Mouse (Mus musculus) T-helper 2 cell (primary cell): ENCODE results near the gene Pcdh15.

ENCODE experiments used
- in situ Hi-C: fragments of 300-600 bp; cut with MboI, MseI; formaldehyde crosslinking; loops from one replicate; pipeline ENCODE4 v1.15.1; 2025; ENCODE audit warnings: high pct_unique_total_duplicates

The Pcdh15 gene

GRCm38 (mm10) chr10:73821657-73822583 is 722.8 kb downstream of the Pcdh15 start:
- in situ Hi-C loops, result no loop called here

- in situ Hi-C loops, result no loop called here
Measured at GRCm38 (mm10) chr10:73823214-73823613, 724.1 kb downstream of the Pcdh15 start.

GRCm38 (mm10) chr10:73826354-73826753 is 727.2 kb downstream of the Pcdh15 start:
- in situ Hi-C loops, result no loop called here

GRCm38 (mm10) chr10:73828781-73829180 is 729.6 kb downstream of the Pcdh15 start:
- in situ Hi-C loops, result no loop called here

GRCm38 (mm10) chr10:73844998-73845397 is 745.9 kb downstream of the Pcdh15 start:
- in situ Hi-C loops, result no loop called here

- in situ Hi-C loops, result no loop called here
Measured at GRCm38 (mm10) chr10:73862181-73862580, 763.0 kb downstream of the Pcdh15 start.

GRCm38 (mm10) chr10:73878055-73878728 is 779.0 kb downstream of the Pcdh15 start:
- in situ Hi-C loops, result no loop called here

- in situ Hi-C loops, result no loop called here
Measured at GRCm38 (mm10) chr10:73878729-73879067, 779.6 kb downstream of the Pcdh15 start.

DNA sequence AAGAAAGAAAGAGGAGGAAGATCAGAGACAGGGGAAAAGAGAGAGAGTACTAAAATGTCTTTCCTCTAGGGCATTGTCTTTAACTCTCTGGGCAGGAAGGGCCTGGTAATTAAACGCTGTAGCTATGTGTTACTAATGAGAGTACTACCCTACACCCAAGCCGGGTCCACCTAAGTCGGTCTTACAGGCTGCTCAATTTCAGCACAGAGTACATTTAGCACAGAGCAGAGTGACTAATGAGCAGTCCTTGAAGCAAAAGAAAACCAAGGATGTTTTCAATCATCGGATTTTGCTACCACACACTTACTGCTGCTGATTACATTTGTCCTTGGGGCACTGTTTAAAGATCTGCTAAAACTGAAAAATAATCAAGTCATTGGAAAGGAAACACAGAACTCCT is 788.6 kb downstream of the Pcdh15 start:
- in situ Hi-C loops, result loop anchor here (10.0 kb wide), 1 partner anchor 957 kb away; no protein-coding TSS in a partner anchor

GRCm38 (mm10) chr10:73892251-73892650 is 793.1 kb downstream of the Pcdh15 start:
- in situ Hi-C loops, result no loop called here

- in situ Hi-C loops, result no loop called here
Measured at GRCm38 (mm10) chr10:73896086-73896607, 797.0 kb downstream of the Pcdh15 start.

- in situ Hi-C loops, result no loop called here
Measured at GRCm38 (mm10) chr10:73899165-73899564, 800.0 kb downstream of the Pcdh15 start.

DNA sequence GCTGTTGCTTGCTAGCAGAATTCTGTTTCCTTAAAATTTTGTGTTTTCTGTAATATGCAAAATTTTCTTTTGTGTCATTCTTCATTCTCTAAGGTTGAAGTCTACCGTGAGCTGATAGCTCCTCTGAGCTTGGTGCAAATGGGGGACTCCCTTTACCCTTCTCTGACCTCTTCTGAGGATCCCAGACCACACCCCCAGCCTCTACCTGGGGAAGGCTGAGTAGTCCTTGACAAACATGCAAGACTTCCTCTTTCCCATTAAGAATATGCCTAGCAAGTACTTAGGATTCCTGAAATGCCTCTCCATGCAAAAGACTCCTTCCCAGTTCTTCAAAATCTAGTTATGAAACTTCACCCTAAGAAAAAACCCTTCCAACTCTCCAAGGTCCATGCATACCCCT is 808.5 kb downstream of the Pcdh15 start:
- in situ Hi-C loops, result no loop called here

DNA sequence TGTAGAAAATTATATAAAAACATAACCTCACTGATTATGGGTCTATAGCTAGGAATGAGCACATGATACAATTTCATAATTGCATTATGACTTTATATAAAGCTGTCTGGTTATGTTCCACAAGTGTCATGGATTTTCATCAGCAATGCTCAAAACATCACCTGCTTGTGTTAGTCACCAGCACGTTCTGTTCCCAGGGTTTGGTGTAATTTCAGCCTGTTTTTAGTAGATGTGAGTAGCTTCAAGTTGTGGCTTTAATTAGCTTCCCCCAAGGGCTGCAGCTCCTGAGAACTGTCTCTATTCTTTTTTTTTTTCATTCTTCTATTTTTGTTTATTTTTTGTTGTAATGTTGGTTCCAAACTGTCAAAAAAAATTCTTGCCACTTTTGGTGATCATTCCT is 809.4 kb downstream of the Pcdh15 start:
- in situ Hi-C loops, result no loop called here

DNA sequence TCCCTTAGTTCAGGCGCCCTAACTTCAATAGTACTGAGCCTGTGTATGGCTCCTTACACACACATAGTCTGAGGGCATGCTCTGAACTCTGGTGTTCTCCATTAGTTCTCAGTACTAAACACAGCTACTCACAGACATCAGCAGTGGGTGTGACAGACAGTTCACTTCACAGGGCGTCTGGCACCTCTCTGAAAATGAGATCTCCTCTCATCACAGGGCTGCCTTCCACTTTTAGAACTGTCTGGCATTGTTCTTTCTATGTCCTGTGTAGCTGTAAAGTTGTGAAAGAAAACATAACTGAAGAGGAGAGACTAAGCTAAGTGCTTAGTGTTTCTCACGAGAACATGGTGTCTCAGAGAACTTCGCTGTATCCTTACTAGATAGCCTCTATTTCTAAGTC is 816.0 kb downstream of the Pcdh15 start:
- in situ Hi-C loops, result no loop called here

DNA sequence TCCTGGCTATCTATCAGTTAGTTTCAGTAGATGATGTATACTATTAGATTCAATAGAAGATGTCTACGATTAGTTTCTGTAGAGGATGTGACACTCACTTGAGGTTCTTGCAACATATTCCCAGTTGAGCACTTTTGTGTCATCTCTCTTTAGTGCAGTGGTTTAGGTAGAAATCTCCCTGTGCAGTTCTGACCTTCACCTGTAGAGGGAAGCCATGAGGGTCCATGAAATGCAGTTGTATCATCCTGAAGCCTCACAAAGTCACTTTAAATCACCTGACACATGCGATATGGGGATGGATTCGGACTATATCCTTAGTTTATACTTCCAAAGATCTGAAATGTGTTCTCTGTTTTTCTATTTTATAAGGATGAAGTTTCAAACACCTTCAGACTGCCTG is 822.4 kb downstream of the Pcdh15 start:
- in situ Hi-C loops, result no loop called here

DNA sequence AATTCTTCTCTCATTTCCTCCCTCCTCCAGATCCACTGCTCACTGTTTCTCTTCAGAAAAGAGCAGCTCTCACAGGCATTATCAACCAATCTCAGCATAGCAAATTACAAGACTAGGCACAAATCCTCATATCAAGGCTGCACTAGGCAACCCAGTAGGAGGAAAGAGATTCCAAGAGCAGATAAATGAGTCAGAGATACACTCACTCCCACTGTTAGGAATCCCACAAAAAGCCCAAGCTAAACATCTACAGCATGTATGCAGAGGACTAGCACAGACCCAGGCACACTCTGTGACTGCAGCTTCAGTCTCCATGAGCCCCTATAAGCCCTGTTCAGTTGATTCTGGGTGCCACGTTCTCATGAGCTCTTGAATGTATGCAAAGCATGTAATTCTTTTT is 829.5 kb downstream of the Pcdh15 start:
- in situ Hi-C loops, result no loop called here

DNA sequence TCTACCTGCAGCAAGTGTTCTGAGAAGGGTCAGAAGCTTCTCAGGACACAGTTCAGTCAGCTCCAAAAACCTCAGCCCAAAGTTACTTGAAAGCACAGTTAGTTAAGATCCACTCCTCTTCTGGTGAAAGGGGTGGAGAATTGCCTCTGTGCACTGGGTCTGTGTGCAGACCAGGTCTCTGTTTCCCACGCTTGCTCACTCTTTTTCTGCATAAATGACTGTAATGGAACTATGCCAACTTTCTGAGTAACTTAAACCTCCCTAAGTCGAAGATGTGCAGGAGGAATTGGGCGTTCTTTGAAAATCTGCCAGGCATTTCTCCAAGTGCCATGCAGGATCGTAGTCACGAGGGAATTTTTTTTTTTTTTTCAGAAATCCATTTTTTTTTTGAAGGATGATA is 830.6 kb downstream of the Pcdh15 start:
- in situ Hi-C loops, result no loop called here

DNA sequence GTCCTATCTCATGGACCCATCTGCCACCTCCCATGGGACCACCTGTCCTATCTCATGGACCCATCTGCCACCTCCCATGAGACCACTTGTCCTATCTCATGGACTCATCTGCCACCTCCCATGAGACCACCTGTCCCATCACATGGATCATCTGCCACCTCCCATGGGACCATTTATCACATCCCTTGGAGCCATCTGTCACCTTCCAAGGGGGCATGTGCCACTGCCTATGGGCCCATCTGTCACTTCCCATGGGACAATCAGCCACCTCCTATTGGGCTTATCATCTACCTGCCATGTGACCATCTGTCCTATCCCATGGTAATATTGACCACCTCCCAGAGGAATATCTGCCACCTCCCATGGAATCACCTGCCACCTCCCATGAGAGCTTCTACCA is 832.0 kb downstream of the Pcdh15 start:
- in situ Hi-C loops, result no loop called here

DNA sequence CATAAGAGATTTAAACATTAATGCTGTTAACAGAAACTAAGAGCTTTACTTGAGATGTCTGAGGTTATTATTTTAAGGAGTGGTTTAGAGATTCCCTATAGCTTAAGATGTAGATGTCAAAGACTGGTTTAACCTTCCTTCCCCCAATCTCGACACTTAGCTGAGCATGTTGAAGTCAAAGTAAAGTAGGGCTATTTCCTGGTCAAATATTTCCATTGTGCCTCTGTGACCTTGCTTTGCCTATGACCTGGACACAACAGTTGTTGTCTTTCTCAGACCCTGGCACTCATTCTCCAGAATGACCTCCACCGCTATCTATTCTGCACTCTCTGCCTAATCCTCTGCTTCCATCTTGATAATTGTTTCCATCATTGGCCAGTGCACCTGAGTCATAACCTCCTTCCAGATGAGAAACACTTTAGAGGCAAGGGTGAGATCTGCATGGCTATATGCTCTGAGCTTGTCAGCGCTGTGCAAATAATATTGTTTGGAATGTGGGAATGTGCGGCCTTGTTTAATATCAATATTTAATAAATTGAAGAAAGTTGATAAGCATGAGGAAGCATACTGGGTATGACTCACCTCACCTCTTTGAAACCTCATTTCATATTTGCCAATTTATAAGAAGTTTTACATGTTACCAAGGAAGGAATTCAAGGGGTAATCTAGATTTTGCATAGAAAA is 833.0 kb downstream of the Pcdh15 start:
- in situ Hi-C loops, result no loop called here

DNA sequence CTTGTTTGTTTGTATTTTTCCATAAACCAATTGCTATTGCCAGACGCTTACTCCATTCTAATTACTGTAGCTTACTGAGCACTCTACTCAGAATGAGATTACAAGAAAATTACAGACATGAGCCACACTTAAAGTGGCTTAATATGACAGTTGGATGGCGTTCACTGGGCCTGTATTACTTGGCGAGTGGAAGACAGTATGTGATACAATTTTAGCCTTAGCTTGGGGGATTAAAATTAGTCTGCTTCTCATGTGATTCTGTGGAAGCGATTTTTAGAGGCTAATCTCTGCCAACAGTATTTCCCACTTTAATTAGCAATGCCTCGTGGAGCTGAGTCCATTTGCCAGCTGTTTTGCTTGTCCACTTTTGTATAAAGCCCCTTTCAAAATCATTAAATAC is 837.0 kb downstream of the Pcdh15 start:
- in situ Hi-C loops, result no loop called here

DNA sequence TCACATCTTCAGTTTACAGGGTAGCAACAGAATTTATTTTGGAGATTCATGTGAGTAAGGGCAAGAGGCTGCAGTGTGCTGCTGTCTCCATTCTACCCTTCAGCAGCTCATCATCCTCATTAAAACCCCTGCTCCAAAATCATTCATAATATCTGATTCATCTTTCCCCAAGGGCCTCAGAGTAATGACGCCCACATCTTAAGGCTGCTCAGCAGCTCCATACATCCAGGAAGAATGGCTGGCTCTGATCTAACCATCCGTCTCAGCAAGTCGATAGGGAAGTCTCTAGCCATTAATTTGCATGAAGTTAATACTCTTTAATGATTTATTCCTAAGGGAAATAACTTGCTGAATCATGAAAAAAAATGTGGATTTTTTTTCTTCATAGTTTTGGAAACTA is 839.8 kb downstream of the Pcdh15 start:
- in situ Hi-C loops, result no loop called here
